Mouse (Mus musculus) cerebellum, postnatal 36 days (tissue): ENCODE data around the gene Asap3.
A peak's percentile ranks its signal among the peaks of the same experiment; 100 is the strongest.

Experiments used
- DNase-seq, 2 experiments: peaks; one replicate each; pipeline ENCODE4 v3.0.0; 2021 to 2022; ENCODE audit warnings: mixed read lengths in 2 of 2

Asap3 gene

DNA sequence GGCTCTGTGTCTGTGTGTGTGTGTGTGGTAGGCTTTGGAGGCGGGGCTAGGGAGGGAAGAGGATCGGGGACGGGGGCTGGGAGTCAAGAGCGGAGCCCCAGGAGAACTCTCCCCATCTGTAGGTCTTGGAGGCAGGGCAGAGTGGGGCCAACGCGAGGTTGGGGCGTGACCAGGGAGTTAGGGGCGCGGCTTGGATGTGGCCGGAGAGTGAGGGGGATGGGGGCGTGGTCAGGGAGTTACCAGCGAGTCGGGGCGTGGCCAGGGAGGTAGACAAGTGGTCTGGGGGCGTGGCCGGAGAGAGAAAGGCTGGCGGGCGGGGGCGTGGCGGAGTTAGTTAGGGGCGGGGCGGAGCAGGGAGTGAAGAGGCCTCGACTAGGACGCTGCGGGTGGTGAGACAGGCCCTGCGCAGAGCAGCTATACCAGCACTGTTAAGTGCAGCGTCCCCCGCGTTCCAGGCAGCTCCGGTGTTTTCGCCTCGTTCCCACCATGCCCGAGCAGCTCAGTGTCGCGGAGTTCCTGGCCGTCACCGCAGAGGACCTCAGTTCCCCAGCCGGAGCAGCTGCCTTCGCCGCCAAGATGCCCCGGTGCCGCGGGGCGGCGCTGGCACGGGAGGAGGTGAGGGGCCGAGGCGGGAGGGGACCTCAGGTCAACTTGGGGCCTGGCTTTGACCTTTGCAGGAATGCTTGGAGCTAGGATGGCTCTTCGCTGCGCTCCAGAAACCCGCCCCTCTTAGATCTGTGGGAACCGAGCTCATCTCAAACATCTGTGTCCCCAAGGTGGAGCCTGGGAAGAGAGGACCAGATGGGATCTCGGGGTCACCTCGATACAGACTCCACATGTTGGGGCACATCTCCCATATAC lies at the start of gene Asap3:
TSS of gene Asap3 (plus strand) at position 333 of the 861 bp plus-strand sequence.
- DNase-seq = peak; percentile 60 to 71

DNA sequence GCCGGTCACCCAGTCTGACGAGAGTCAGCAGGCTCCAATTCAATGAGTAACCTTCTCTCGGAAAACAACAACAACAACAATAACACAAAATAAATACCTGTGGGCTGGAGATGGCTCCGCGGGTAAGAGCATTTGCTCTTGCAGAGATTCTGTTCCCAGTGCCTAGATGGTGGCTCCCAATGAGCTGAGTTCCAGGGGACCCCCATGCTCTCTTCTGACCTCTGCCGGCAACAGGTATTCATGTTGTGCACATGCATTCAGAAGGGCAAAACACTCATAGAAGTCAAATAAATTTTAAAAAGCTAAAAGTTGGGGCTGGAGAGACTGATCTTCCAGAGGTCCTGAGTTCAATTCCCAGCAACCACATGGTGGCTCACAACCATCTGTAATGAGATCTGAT lies 47.7 kb upstream of the Asap3 start:
- DNase-seq = no peak

DNA sequence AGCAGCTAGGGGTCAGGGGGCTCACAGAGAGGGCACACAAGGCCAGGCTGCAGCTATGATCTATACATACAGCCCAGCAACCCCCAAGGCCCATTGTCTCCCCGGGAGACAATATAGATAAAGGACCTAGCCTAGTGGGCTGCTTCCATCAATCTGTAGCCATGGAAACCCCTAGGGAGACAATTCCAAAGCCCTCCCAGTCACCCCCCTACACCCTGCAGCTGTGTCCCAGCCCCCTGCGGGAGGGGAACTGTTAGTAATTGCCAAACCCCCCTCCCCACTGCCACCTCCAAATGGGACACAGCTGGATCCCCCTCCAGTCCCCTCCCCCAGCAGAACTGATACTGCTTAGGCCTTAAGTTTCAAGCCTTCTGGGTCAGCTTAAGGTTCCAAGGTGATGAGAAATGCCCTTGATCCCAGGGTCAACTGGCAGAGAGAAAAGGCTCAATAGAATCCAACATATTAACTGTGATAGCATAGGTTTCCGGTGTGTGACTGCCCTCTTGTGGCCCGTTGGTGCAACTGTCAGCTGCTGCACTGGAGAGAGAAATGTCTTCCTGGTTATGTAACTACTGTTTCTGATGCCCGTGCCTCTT lies 46.3 kb upstream of the Asap3 start:
- peak; percentile 80 to 86 for DNase-seq

DNA sequence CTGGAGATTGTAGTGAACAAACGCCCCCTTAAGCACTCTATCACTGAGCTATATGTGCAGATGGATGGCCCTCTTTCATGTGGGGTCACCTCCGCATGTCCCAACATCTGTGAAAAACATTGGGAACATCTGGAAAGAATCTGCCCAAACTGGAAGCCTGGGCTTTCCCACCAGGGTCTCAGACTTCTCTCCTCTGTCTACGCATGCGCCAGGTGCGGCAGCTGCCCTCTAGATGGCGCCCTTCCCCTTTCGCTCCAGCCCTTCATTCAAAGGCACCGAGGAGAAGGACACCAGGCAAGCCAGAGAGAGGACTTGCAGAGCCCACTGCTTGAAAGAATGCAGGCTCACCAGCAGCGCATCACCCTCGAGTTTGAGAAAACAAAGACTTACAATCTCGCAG lies 42.7 kb upstream of the Asap3 start:
- DNase-seq = peak; percentile 83 to 84

DNA sequence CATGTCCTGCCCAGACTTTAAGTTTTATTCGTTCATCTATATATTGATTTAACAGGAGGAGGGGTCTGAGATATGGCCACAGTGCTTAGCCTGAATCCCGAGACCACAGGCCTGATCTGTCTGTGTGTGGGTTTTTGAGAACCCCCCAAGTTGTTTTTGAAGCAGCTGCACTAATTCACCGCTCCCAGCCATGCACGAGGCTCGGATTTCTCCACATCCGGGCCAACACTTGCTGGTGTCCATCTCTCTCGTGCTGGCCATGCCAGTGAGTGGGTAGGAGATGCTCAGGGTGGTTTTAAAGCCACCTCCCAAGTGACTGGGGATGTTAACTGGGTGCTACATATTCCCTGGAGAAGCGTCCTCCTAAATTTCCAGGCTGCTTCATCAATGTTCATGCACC lies 41.2 kb upstream of the Asap3 start:
- no peak for DNase-seq

DNA sequence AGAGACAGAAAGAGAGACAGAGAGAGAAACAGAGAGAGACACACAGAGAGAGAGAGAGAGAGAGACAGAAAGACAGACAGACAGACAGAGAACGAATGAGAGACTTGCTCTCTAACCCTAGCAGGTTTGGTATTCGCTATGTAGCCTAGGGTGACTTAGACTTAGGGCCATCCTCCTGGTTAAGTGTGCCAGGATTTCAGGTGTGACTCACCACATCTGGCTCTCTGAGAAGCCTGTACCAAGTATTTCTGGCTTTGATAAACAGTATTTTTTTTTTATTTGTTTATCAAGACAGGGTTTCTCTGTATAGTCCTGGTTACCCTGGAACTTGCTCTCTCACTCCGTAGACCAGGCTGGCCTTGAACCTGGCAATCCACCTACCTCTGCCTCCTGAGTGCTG lies 38.5 kb upstream of the Asap3 start:
- no peak for DNase-seq

DNA sequence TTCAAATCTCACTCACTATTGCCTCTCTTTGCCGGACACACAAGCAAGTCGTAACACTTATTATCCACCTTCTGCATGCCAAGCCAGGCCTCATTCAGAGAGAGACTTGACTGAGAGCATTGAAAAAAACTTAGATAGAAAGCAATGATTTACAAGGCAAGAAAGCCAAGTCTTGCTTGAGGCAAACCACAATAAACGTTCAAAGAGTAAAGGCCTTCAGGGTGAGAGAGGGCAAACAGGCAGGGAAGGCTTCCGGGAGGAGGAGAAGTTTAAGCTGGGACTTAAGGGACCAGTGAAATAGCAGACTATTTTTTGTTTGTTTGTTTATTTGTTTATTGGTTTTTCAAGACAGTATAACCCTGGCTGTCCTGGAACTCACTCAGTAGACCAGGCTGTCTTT lies 35.8 kb upstream of the Asap3 start:
- DNase-seq = no peak

DNA sequence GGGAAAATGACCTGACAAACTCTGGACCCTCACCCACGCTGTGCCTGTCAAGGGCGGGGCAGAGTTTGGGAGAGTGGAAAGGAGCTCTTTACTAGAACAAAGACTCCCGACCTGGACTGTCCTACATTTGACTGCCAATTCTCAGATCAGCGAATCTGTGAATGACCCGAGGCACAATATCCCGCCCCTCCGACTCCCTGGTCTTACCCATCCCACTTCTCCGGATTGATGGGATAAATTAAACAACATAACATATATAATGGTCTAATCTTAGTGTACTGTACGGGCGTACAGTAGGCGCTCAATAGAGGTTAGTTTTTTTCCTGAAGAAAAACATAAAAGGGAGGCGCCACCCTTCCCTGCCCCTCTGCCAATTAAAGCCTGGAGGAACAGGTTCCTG lies 34.7 kb upstream of the Asap3 start:
- DNase-seq = no peak

DNA sequence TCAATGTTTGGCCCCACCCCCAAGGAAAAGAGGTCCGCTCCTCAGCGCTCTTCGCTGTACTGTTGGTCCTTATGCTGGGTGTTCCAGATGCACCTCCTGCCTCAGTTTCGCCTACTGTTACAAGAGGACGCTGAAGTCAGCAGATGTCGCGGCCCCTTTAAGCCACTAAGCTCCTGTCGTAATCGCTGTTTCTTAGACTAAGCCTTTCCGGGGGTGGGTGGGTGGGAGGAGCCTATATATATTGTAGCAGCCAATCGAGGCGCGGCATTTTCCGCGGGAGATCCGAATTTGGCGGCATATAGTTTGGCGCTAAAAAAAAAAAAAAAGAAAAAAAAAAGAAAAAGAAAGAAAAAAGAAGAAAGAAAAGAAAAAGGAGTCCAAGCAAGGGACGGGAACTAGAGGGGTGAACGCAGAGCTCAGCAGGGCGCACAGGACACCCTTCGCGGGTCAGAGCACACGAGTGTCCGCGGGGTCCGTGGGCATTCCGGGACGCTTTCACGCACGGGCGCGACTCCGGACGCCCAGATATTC lies 34.1 kb upstream of the Asap3 start, which contains the start of gene E2f2:
TSS of gene E2f2 (plus strand) at position 384 of the 531 bp plus-strand sequence.
- peak; percentile 53 for DNase-seq

DNA sequence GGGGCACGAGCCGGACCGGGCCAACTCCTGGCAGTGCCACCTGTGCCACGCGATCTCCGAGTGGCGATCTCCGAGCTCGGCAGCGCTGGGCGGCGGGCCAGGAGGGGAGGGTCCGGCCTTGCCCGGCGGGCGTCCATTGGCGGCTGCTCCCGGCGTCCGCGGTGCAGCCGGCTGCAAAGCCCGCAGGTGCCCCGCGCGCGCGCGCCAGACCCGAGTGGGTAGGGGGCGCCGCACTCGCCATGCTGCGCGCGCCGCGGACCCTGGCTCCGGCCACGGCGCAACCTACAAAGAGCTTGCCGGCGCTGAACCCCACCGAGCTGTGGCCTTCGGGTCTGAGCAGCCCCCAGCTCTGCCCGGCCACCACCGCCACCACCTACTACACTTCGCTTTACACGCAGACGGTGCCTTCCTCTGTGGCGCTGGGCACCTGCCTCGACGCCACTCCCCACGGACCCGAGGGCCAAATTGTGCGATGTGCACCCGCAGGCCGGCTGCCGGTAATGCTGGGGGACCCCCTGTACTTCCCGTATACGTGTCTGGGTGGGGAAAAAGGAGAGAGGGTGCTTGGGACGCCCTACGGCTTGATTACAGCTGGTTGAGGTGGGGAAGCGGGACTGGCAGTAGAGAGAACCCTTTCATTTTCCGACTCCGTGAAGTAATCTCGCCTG lies 33.5 kb upstream of the Asap3 start:
- peak in 1 of 2 experiments; percentile 49 for DNase-seq

DNA sequence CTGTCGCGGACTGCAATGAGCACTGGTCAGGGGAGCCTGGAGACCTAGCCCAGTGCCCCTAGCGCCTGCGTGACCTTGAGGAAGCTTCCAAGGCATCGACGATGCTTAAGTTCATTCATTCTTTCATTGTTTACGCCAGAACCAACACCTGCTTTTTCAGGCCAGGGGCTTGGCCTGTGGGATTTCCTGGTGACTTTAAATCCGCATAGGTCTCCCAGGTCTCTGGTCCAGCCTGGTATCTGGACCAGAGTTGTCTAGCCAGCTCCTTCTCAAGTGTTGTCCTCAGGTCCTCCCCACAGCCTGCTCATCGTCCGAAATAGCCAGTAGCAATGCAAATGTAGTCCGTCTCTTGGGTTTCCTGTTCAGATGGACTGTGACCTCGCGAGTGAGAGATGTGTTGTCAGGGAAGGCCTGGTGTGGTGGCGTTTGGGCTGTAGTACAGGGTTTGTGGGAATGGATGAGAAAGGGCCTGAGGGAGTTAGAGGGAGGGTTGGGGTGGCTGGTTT lies 32.9 kb upstream of the Asap3 start:
- DNase-seq = no peak

DNA sequence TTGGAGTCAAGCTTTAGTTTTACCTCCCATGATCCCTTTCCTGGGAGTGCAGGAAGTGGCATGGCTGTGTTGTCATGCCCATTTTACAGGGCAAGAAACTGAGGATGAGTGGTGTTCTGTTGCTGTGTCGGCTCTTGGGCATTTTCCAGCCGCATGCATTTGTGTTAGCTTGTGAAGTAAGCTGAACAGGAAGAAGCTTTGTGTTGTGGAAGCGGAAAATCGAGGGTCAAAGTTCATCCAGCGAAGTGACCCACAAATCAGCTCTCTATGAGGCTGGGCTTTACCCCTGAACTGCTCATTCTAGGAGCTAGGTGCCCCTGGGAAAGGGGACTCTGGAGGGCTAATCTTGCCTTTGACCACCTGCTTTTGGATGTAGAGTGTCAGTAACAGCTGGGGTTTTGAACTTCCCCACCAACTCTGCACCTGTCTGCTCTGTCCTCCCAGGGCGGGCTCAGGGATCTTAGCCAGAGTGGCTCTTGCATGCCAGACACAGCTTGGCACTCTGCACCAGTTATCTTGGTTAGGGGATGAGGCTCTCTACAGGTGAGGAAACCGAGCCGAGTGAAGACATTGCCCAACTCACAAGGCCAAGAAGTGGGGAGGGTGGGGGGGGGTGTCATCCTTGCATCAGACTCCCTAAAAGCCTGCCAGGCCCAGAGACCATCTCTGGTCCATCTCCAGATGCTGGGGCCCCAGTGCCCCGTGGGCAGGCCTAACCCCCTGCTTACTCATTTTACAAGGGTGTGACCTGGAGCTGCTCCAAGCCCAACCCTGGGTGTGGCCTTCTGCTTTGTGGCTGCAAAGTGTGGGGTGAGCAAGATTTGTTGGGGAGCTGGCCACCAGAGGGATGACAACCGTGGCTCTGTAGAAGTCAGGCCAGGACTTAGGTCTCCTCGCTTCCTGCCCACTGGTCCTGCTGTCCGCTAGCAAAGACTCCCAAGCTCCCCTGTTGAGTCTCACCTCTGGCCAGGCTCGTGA lies 31.7 kb upstream of the Asap3 start:
- DNase-seq = no peak

DNA sequence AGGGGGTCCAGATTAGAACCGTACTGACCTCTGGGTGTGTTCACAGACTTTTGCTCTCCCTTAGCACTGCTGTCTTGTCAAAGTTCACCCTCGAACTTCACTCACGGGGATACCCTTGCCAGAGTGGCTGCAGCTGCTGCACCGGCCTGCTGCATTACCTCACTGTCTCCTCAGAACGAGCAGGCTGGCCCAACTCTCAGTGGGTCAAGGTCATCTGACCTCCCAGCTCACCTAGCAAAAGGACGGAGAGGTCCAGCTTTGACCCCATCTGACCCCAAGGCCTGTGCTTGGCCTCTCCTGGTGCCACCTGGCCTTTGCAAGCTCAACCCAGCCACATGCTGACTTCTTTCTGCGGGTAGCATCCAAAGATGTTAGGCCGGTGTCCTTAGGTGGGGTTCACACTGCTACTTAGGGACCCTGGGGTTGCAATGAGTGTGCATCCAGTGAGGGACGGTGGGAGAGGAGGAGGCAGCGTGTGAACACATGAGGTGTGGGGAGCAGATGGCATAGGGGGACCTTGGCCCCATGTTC lies 30.1 kb upstream of the Asap3 start:
- DNase-seq = no peak

DNA sequence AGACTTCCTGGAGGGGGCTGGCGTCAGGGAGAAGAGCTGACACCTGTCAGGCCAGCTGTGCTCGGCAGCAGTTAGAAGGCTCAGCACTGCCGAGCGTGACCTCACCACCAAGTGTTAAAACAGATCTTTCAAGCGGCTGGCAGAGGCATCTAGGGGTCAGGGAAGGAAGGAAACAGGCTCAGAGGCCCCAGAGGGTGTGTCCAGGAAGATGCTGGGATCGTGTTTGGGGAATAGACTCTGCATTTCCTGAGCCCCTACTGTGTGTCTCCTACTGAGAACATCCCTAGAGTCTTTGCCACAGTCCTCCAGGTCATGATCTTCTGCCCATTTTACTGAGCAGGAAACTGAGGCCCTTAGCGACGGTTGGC lies 28.9 kb upstream of the Asap3 start:
- DNase-seq = no peak

DNA sequence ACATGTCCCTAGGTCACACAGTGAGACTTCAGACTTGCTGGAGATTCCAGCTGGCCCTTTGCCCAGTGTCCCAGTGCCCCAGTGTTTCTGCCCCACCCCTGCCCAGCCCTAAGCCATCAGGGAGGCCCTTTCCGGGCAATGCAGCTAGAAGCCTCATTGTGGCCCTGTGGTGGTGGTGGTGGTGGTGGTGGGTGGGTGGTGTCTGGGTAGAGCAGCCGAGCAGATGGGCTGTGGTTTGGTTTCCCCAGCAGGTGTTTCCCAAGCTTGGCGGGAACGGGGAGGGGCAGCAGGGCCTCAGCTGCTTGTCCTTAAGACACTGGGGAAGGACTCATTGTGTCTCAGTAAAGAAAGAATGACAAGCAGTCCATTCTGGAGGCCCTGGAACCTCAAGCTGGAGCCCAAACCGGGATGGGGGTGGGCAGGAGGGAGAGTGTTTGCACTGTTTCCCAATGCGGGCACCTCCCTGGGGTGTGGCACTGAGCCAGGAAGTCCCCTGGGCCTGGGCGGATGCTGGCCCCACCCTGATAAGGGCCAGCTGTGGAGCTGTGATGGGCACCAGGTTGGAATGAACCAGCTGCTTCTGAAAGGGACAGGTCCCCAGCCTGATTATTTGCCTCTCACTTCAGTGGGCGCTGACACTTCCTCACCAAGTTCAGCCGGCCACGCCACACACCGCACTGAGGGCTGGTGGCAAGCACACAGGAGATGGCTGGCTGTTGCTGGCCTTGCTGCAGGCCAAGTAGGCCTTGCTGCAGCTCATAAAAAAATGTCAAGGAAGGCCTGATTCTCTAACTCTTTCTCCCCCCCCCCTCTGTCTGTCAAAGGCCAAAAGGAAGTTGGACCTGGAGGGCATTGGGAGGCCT lies 28.3 kb upstream of the Asap3 start:
- DNase-seq = no peak

DNA sequence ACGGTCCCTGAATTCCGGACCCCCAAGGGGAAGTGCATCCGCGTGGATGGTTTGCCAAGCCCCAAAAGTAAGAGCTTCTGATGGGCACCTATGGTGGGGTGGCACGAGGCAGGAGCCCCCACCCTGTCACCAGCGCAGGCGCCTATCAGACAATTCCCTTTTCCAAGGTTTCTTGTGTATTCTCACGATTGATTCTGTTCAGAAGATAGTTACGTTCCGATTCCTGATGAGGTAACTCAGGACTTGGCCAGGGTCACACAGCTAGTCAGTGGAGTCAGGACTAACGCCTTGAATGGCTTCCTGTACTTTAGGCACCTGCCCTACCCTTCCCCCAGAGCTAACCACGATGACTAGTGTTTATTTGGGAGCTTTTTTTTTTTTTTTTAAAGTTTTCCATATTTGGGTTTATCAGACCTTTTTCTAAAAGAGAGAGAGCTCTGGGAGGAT lies 27.7 kb upstream of the Asap3 start:
- DNase-seq = no peak

DNA sequence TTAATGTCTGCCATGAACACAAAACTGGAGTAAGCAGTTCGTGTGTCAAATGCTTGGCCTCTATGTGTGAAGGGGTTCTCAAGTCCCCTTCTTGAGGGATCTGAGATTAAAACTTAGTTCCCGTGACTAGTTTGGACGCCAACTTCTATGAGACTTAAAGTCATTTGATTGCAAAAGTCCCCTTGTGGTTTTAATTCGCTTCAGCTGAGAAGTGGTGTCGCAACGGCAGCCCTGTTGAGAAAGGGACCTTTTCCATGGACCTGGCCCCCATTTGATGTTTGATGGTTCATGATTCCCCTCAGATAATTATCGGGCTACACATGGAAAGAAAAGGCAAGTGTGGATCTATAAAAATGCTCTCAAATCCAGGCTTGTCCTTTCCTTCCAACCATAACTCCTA lies 26.7 kb upstream of the Asap3 start:
- DNase-seq = no peak

DNA sequence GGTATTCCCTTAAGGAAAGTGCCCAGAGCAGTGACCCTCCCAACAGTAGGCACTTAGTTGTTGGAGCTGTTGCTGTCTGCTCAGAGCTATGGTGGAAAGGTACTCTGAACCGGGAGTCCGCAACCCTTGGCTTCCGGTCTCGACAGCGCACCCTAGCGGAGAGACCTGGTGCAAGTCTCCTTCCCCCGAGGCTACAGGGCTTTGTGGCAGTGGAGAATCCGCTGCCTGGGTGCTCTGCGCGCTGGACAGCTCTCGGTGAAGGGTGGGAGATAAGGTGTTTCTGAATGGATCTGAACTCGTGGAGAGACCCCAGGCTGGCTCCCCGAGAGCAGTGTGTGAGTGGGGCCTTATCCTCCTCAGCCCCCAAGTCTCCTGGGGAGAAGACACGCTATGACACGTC lies 26.2 kb upstream of the Asap3 start:
- DNase-seq = peak; percentile 65 to 66

DNA sequence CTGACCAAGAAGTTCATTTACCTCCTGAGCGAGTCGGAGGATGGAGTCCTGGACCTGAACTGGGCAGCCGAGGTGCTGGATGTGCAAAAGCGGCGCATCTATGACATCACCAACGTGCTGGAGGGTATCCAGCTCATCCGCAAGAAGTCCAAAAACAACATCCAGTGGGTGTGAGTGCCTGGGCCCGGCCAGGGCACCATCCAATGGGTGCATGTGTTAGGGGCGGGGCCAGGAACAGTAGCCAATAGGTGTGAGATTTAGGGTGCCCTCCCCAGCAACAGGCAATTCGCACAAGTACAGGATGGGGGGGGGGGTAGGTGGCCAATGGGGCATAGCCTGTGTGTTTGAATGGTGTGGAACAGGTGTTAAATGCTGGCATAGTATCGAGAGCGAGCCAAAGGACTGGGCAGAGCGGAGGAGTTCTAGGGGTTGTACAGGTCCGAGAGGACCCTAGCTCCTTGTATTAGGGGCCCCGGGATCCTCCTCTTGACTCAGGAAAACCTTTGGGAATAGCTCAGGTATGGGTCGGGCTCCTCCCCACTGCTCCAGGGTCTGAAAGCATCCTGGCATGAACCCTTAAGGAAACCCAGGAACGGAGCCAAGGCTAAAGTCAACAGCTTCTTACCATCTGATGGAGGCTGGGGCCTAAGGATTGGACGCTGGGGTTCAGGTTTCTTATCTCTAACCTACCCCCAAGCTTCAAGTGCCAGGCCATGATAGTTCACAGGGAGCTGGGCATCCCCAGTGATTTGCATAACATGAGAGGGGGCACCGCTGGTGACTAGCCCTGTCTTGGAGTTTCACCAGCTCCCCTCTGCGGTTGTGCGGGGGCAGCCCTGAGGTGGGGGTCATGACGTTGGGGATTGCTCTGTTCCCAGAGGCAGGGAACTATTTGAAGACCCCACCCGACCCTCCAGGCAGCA lies 25.5 kb upstream of the Asap3 start:
- DNase-seq = peak; percentile 72 to 78

DNA sequence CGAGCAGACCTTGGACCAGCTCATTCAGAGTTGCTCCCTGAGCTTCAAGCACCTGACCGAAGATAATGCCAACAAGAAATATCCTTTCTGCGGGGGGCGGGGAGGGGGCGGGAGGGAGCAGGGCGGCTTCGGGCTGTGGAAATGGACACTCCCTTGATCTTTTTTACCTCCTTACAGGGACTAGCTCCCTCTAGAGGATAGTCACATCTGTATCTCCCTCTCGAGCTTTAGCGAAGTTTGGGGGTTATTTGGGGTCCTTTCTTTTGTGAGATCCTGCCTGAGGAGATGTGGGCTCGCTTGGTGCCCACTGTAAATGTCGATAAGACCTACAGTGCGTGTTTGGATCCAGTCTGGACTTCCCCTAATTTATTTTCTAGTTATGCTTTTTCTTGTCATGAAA lies 24.8 kb upstream of the Asap3 start:
- DNase-seq = no peak
